Mouse (Mus musculus): ENCODE measurements at regions not wholly inside any gene's neighbourhood (a gene's known extent, or its start where the extent isn't known, plus 50 kb on each side); places are given as distances from the start of the nearest gene placed in this dataset.

DNA sequence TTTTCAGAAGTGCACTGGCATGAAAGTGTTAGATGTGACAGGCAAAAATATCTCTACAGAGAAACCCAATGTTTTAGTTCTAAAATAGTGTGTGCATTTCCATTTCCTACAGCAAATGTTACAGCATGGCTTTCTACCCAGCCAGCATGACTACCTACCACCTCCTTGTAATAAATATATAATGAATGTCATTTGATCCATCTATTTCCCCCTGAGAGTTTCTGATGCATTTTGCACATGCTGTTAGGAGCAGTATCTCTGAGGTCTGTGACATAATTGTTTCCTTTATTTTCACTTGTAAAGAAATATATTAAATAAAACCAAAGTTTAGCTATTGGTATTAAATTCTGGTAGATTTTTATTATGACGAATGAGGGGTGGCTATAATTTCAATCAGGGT lies 1086.4 kb downstream of the Diaph3 start:
- TF ChIP-seq CTCF (conservative IDR thresholded peaks at IDR 0.05; ENCODE audit: low read length), result no peak
- no peak for TF ChIP-seq NANOG (IDR thresholded peaks at IDR 0.05; ENCODE audit: borderline replicate concordance, low read length)
- no peak for TF ChIP-seq POU5F1 (IDR thresholded peaks at IDR 0.05; ENCODE audit: borderline replicate concordance, low read length)

Data from E14TG2a.4 (cell line).